Mouse (Mus musculus): ENCODE data around the gene Pdzd2. TPM values are rescaled to one million over a fixed set of nuclear protein-coding genes. Genes with fewer than 3 reads are reported as not detected.

Gene Pdzd2
- total RNA-seq, 2 experiments from 2014 or later, result 47.4 to 55.9 TPM

- no peak for DNase-seq (ENCODE audit: low spot score in 2 of 2)
Measured at GRCm38 (mm10) chr15:12543686-12544325, 195.9 kb downstream of the Pdzd2 start.

DNA sequence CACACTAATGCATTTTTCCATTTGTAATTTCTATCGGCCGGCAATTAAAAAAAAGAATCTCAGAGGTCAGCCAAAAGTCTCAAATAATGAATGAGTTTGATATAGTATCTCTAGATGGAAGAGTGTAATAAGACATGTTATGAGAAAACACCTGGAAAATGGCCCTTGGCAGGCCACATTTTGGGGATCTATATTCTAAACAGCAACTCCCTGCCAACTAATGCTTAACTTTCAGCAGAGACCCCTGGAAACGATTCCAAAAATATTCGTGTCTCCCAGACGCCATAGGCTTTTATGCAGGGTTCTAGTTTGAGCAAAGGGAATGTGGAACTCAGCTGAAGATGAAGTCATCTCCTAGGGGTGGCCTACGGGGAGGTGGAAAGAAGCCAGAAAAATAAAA, 197.4 kb downstream of the Pdzd2 start:
- no peak for DNase-seq (ENCODE audit: low spot score in 2 of 2)

DNA sequence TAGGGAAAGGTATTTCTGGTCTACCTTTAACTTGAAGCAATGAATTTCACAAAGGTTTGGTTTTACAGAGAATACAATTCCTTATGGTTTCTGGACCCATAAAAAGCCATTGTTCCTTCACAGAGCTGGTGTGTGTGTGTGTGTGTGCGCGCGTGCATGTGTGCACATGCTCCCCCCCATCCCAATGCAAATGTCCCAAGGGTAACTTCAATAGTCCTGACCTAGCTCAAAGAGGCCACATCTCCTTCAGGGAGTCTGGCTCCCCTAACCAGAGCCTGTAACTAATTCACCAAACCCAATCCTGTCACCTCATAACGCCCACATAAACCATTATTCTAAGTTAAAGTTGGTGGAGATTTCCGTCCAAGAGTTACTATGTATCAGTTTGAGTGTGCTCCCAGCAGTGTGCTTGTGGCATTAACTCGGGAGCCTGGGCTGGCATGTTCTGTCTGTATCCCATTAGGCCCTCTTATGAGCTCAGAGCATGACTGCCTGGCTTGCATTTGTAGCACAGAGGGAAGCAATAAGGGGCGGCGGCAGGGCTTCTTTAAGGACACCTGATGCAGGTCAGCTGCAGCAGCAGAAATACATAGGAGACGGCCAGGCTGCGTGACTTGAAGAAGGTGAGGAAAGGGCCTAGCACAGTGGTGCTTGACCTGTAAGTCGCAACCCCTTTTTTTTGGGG, 200.0 kb downstream of the Pdzd2 start:
- no peak for DNase-seq (ENCODE audit: low spot score in 2 of 2)

DNA sequence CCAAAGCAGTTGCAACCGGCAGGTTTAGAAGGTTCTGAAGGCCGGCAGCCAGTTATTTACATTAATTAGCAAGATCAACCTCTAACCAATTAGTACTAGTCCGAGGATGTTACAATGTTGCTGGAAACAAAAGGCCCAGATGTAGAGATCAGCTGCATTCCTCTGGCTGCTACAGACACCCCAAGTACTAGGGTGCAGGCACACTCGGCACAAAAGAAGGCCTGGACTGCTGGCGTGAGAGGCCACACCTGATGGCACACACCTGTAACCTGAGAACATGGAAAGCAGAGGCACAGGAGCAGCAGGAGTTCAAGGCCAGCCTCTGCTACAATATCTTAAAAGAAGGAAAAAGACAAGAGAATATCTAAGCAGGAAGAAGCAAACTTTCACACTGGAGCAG, 206.5 kb downstream of the Pdzd2 start:
- no peak for DNase-seq (ENCODE audit: low spot score in 2 of 2)

GRCm38 (mm10) chr15:12532568-12532967, 207.2 kb downstream of the Pdzd2 start:
- no peak for DNase-seq (ENCODE audit: low spot score in 2 of 2)

GRCm38 (mm10) chr15:12522810-12523209, 216.9 kb downstream of the Pdzd2 start:
- DNase-seq (ENCODE audit: low spot score in 2 of 2), result no peak

DNA sequence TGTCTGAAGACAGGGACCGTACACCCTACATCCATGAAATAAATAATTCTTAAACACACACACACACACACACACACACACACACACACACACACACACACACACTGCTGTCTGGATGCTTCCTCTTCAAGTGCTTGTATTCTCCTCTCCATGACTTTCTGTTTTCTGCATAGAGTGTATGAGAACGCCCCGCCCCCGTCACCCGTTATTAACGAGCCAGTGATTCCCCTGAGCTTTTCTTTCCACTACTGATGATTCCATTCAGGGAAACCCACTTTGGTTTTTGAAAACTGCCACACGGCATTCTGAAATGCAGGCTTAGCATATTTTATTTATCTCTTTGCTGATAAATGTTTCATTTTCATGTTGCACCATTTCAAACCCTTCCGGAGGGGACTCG, 219.4 kb downstream of the Pdzd2 start:
- no peak for DNase-seq (ENCODE audit: low spot score in 2 of 2)

DNA sequence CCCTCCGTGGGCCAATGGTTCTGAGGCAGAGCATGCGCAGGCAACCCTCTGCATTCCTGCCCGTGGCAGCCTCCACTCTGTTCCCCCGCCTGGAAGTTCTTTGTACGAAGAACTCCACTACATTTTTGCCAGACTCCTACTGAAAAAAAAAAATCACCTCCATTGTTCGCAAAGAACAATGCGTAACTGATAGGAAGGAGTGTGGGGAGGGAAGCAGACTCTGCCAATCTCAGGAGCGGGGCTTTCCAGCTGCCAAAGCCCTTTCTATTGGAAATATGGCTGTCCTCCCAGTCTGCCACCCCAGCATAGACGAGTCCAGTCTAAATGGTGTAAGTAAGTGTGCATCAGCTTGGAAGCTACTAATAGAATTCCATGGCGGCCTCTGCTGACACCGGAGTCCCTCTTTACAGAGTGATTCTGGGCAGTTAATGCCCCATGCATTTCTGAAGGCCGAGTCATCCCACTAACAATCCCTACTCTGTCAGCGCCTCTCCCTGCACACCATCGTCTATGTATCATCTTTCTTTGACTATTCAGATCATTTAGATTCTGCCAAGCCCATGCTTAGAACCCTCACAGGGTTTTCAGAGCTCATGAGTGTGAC, 221.3 kb downstream of the Pdzd2 start:
- no peak for DNase-seq (ENCODE audit: low spot score in 2 of 2)

DNA sequence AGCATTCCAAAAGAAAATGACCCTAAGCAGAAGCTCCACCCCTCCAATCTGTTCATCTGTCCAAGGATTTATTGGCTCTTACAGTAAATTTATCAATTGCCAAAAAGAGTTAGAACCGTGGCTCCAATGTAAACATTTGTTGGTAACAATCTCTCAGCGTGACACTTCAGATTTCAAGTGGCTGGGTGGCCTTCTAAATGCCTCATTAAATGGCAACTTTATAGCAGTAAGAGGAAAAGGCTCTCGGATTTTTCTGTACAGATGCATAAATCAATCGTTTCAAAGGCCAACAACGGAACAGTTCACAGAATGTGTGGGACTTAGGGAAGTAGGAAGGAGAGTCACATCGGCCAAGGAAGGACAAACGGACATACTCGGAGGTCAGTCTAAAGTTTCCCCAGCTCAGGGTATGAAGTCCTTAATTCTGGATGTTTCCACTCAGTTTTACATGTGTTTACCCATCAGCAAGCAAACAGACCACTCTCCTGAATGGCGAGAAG, 222.4 kb downstream of the Pdzd2 start:
- DNase-seq (ENCODE audit: low spot score in 2 of 2), result no peak

GRCm38 (mm10) chr15:12515272-12515844, 224.4 kb downstream of the Pdzd2 start:
- DNase-seq (ENCODE audit: low spot score in 2 of 2), result no peak

DNA sequence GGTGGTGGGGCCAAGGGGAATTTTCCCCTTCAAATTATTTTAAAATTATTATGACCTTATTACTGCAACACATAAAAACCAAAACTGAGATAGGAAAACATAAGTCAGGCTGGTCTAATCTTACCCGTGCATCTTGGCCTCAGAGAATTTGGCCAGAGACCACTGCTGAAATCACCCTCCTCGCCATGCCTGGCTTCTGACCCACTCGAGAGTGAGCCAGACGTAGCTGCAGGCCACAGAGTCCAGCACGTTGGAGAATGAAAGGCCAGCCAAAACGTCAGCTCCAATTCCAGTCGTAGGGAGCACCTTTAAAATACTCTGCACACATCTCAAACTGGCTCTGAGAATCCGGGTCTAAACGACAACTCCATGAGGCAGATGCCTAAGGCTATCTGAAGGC, 226.2 kb downstream of the Pdzd2 start:
- no peak for DNase-seq (ENCODE audit: low spot score in 2 of 2)

- DNase-seq (ENCODE audit: low spot score in 2 of 2), result no peak
Measured at GRCm38 (mm10) chr15:12508765-12509377, 230.9 kb downstream of the Pdzd2 start.

DNA sequence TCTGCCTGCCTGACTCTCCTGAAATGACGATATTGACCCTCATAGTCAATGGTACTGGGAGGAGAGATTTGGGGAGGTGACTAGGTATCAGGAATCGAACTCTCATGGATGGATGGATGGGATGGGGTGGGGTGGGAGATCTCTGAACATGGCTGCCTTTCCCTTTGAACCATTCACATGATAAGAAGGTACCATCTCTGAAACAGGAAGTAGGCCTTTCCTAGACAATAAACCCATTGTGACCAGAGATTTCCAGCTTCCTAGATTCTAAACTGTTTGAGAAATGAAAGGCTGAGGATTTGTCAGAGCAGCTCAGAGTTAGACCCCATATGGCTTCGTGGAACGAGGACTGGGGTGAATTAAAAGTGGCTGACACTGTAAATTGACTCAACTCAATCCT, 232.2 kb downstream of the Pdzd2 start:
- no peak for DNase-seq (ENCODE audit: low spot score in 2 of 2)

DNA sequence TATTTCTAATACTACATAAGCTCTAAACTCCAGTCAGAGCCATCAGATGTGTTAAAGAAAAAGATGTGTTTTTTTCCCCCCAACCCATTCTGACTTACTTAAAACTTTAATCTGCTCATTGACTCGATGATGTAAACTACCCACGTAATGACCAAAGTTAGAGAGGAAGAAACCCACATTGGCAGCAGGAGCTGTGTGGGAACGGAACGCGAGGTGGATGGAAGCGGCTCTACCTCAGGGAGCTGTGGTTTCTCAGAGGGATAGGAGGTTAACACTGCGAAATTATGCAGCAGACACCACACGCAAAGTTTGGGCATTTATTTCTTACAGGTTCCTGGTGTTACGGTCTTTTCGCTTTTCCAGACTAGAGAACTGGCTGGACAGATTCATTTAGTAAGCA, 233.2 kb downstream of the Pdzd2 start:
- no peak for DNase-seq (ENCODE audit: low spot score in 2 of 2)

DNA sequence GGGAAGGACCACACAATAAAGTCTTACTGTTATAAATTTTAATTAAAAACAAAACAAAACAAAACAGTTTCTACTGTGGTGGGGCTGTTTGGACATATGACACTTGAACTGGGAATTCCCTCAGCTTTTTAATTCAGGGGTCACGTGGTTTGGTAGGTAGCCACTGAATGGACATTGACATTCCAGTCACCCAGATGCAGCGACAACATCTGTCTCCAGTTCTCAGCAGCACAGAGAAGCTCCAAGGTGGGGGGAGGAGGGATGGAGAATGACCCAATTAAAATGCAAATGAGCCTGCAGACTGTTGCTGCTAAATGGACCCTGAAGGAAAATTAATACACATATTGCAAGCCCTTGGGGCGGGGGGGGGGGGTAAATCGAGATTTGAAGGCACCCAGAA, 233.6 kb downstream of the Pdzd2 start:
- DNase-seq (ENCODE audit: low spot score in 2 of 2), result no peak

- DNase-seq (ENCODE audit: low spot score in 2 of 2), result no peak
Measured at GRCm38 (mm10) chr15:12505556-12505955, 234.2 kb downstream of the Pdzd2 start.

DNA sequence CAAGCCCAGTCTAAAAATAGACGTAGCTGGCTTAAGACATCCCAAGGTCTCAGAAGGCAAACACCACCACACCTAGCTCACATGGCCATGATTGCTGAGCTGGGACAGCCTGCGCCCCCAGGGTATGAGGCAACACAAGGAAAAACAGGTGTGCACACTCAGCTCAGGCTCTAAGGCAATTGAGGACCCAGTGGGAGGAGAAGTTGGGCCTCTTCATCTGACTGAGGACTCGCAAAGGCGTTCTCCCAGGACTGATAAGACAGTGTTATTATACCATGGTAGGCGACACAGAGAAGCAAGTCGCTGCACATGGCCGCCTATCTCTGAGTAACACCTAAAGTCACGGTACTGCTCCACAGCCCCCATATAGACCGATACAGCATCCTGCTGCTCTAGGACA, 235.8 kb downstream of the Pdzd2 start:
- DNase-seq (ENCODE audit: low spot score in 2 of 2), result no peak

DNA sequence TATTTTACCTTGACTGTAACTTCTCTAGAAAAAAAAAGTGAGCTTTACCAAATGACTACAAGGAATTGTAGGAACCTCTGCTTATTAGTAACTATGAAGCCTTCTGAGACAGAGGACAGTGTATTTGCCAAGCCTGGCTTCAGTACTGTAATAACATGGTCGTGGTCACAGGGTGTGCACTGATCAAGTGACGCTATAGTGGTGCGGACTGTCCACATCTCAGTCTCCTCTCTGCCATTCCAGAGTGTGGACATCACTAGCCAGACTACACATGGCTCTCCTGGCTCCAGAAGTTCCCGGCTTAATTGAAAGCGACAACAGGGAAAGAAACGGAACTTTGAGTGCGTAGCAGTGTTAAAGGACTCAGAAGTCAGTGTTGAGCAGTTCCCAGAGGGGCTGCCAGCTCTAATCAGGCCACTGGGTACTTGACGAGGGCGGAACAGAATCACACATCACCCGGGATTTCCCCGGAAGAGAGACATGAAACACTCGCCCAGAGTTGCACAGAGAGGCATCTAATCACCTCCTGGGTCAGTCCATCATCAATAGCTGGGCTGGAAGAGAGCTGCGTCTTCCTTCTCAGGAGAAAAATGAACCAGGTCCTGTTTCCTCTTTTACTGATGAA, 237.7 kb downstream of the Pdzd2 start:
- DNase-seq (ENCODE audit: low spot score in 2 of 2), result no peak

DNA sequence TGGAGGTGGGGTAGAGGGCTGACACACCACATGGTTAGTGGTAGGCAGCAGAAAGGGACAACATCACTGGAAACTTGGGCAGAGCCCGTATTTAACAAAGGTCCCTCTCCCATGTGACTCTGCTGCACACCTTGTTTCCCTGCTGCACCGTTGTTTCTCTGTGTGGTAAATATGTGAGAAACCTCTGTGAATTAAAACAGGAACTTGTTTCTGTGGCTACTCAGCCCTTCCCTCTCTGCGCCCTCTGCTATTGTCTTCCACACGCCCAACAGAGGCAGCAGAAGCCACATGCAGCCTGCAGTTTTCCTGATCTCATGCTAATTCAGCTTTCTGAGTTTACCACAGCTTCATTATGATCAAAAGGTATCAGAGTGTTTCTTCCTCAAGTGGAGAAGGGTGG, 239.1 kb downstream of the Pdzd2 start:
- no peak for DNase-seq (ENCODE audit: low spot score in 2 of 2)

GRCm38 (mm10) chr15:12494084-12494483, 245.6 kb downstream of the Pdzd2 start:
- no peak for DNase-seq (ENCODE audit: low spot score in 2 of 2)

DNA sequence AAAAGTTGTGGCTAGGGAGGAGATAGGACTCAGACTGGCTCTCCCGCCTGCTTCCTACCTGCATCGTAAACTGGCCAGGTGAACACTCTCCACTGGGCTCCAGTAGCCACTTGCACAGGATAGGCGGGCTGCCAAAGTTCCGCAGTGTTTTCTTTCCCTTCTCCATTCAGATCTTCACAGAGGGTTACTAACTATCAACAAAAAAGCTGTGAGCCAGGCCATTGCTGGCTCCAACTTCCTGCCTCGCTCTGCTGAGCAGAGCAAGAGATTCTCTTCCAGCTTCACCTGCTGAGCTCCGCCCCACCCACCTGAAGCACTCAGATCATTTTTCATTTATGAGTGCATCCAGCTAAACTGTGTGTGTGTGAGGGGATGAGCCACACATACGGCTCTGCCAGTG, 246.5 kb downstream of the Pdzd2 start:
- no peak for DNase-seq (ENCODE audit: low spot score in 2 of 2)

All from layer of hippocampus, adult 18-20 months (tissue).